Mouse (Mus musculus) kidney, embryonic 14.5 days (tissue): ENCODE measurements around the gene Emc9. TPM values are rescaled to one million over a fixed set of nuclear protein-coding genes. Genes with fewer than 3 reads are reported as not detected.

ENCODE experiments used
- ATAC-seq: fragments of 200-750 bp; cut with Nextera tagmentation; 2 replicates; pipeline ENCODE4 v1.8.0; 2017; ENCODE audit warnings: moderate number of reproducible peaks, mild to moderate bottlenecking, moderate TSS enrichment, moderate library complexity; ENCODE audit not compliant: low FRiP score, low TSS enrichment
- H3K27ac ChIP-seq: fragments of 300-500 bp; sonication (generic); 2 replicates; pipeline ENCODE4 v1.5.1; 2014; ENCODE audit warnings: low read depth, mild to moderate bottlenecking, low read length, moderate library complexity, mixed read lengths
- H3K27me3 ChIP-seq: fragments of 300-500 bp; sonication (generic); 2 replicates; pipeline ENCODE4 v1.6.1; 2014; ENCODE audit warnings: mild to moderate bottlenecking, low read length; ENCODE audit not compliant: control insufficient read depth, insufficient read depth
- H3K36me3 ChIP-seq: fragments of 300-500 bp; sonication (generic); 2 replicates; pipeline ENCODE4 v1.6.1; 2014; ENCODE audit warnings: low read length, mixed read lengths; ENCODE audit not compliant: control insufficient read depth, insufficient read depth
- H3K4me1 ChIP-seq: fragments of 300-500 bp; sonication (generic); 2 replicates; pipeline ENCODE4 v1.6.1; 2014; ENCODE audit warnings: low read length, mixed read lengths; ENCODE audit not compliant: control insufficient read depth, insufficient read depth
- H3K4me2 ChIP-seq: fragments of 300-500 bp; sonication (generic); replicated peaks from 2 replicates; pipeline ENCODE4 v1.6.1; 2014; ENCODE audit warnings: low read depth, mild to moderate bottlenecking, low read length
- H3K4me3 ChIP-seq: fragments of 300-500 bp; sonication (generic); 2 replicates; pipeline ENCODE4 v1.5.1; 2014; ENCODE audit warnings: mild to moderate bottlenecking, low read length
- H3K9ac ChIP-seq: fragments of 300-500 bp; sonication (generic); 2 replicates; pipeline ENCODE4 v1.6.1; 2014; ENCODE audit warnings: low read depth, mild to moderate bottlenecking, low read length, moderate library complexity
- H3K9me3 ChIP-seq: fragments of 300-500 bp; sonication (generic); 2 replicates; pipeline ENCODE4 v1.6.1; 2016; ENCODE audit warnings: low read length; ENCODE audit not compliant: control insufficient read depth
- WGBS: fragments of 180-500 bp; shearing (Covaris S2); extraction: QIAGEN DNeasy Blood & Tissue Kit; methylation state at CpG from one replicate; pipeline ENCODE4 v1.1.7; 2014; 5-methylcytosine and 5-hydroxymethylcytosine counted together
- polyA plus RNA-seq: library from polyadenylated mRNA; unstranded; fragments of >200 nt; fragmentation: Nextera tagmentation; extraction: Ambion mirVana; gene quantifications from 2 replicates; pipeline ENCODE4 v1.2.1, GENCODE M21; 2014

Emc9 gene
- polyA plus RNA-seq, 1 experiment from 2014 or later, result 5.6 TPM

DNA sequence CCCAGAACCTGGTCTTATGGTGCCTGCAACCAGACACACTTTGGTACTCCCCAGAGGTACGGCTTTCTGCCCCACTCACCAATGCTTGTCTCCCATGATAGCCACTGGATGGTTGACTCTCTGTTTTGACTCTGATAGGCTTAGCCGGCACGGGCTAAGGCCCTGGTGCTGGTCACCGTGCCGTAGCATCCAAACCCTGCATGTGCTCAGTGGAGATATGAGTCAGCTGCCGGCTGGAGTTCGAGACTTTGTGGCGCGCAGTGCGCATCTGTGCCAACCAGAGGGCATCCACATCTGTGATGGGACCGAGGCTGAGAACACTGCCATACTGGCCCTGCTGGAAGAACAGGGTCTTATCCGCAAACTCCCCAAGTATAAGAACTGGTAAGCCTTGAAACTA is 42.8 kb downstream of the Emc9 start:
- Histone ChIP-seq H3K9me3 (no peaks in the 10 kb centered on the region), H3K27ac (no peak overlapping the region), H3K27me3 (no peaks in the 10 kb centered on the region), H3K9ac (no peak overlapping the region), H3K36me3 (peaks cover 48% of the 10 kb centered on the region), H3K4me2 (no peak overlapping the region), H3K4me1 (peaks cover 11% of the 10 kb centered on the region), H3K4me3 (no peak overlapping the region)
- no peak for ATAC-seq
- 96% methylated on average over 12 of the region's 12 CpGs for WGBS

DNA sequence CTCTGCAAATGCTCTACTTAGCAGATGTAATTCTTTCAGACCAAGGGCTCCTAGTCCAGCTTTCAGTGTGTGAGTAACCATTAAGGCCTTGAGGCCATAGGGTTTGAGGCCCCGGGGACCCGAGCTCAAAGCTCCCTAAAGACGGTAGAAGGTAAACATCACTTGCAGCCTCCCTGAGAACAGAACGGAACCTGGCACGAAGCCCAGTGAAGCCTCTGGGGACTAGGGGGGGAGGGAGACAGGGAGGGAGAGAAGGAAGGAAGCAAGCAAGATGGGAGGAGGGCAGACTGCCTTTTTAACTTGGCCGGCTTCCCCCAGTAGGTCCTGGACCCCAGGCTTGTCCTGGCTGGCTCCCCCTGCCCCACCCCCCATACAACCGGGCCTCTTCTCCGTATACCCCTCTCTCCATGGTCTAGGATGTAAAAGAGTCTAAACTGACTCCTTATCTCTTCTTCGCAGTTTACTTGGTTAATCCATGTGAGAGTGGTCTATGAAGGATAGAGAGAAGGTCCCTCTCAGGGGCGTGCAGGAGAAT is 44.2 kb downstream of the Emc9 start:
- WGBS, result 5% methylated on average over 10 of the region's 10 CpGs
- peak; percentile 39 for ATAC-seq

DNA sequence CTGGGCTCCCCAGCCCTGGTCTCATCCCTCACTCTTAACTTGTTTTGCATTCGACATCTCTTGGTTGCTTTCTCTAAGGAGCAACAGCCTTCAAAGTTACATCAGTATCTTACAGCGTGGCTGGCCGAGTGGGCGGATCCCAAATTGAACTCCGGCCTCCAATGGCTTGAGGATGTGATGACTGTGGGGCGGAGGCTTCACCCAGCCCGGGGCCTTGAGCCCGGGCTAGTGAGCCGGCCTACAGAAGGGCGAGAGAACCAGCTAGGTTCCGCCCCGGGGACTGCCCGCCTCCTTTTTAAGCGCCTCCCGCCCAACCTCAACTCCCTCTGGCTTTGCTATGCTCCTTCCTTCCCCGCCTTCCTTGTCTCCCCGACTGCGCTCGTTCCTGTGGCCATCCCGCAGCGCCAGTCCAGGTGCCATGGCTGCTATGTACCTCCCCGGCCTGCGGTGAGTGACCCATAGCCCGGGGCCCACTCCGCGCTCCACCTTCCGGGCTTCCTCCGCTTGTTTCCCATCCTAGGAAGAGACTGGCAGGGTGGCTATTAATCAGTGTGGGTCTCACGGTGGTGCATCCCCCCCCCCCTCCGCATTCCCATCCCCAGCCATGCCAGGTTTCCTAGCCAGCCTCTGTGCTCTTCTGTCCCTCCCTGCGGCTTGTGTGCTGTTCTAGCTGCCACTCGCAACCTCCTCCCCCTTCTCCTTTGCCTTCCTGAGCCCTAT is 44.9 kb downstream of the Emc9 start, which contains the start of gene Pck2:
Pck2 (plus strand) TSS at position 200 of the 720 bp plus-strand sequence.
- Histone ChIP-seq H3K9me3 (no peaks in the 10 kb centered on the region), H3K4me2 (peak within 1 kb of the TSS; percentile 67), H3K27me3 (no peaks in the 10 kb centered on the region), H3K36me3 (peaks cover 27% of the 10 kb centered on the region), H3K4me1 (peaks cover 11% of the 10 kb centered on the region), H3K27ac (peak within 1 kb of the TSS; percentile 86), H3K9ac (peak within 1 kb of the TSS; percentile 70), H3K4me3 (peak within 1 kb of the TSS; percentile 68)
- peak; percentile 96 for ATAC-seq
- WGBS, result under 1% methylated on average over 32 of the region's 32 CpGs

More for the DNA sequence above, 44.2 kb downstream of the Emc9 start:
- peak overlapping the region; percentile 86 for H3K27ac ChIP-seq
- H3K36me3 ChIP-seq, result peaks cover 34% of the 10 kb centered on the region
- peak overlapping the region; percentile 67 for H3K4me2 ChIP-seq
- H3K27me3 ChIP-seq, result no peaks in the 10 kb centered on the region
- H3K4me1 ChIP-seq, result peaks cover 11% of the 10 kb centered on the region
- H3K9ac ChIP-seq, result peak overlapping the region; percentile 70
- H3K4me3 ChIP-seq, result peak overlapping the region; percentile 68
- H3K9me3 ChIP-seq, result no peaks in the 10 kb centered on the region

DNA sequence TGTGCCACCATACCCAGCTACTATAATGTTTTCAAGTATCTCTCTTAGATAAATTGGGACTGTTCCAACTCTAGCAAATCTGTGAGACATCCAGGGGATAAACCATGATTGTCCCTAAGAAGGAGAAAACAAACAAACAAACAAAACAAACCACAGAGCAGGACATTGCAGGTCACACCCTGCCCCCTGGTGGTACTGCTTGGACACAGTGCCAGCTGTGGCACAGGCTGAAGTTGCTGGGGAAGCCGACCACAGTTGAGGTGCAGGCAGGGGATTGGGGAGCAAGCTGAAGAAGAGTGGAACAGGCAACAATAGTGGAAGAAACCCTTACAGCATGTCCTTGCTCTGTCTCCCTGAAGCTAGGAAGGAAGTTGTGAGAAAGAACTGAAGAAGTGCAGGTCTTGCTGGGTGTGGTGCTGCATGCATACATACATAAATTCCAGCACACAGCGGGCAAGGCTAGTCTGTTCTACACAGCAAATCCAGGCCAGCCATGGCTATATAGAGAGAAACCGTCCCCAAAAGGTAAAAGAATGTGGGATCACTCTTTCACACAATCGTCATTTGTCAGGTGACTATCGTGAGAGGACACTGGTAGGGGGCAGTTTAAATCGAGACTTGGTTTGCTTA is 48.9 kb downstream of the Emc9 start:
- H3K4me2 ChIP-seq, result no peak overlapping the region
- no peak for ATAC-seq
- H3K27ac ChIP-seq, result no peak overlapping the region
- H3K9ac ChIP-seq, result no peak overlapping the region
- no peak overlapping the region for H3K4me3 ChIP-seq
- no peaks in the 10 kb centered on the region for H3K36me3 ChIP-seq
- H3K27me3 ChIP-seq, result no peaks in the 10 kb centered on the region
- H3K4me1 ChIP-seq, result peaks cover 8% of the 10 kb centered on the region
- no peaks in the 10 kb centered on the region for H3K9me3 ChIP-seq
- WGBS, result 53% methylated on average over 6 of the region's 6 CpGs

Other genes starting within 250 kb of the Emc9 start
- gene Dhrs4, start 106.5 kb downstream of the Emc9 start, polyA plus RNA-seq, result 60.2 and 96.4 TPM in 2 replicates
- gene Carmil3, start 94.7 kb downstream of the Emc9 start, polyA plus RNA-seq, result 3.0 and 3.8 TPM in 2 replicates
- gene Cpne6, start 74.9 kb downstream of the Emc9 start, polyA plus RNA-seq, result 0.18 TPM in 1 of 2 replicates, not detected in the other
- not detected in 2 replicates for gene Nrl, start 60.3 kb downstream of the Emc9 start, polyA plus RNA-seq
- 25.0 and 37.1 TPM in 2 replicates for gene Pck2, start 45.0 kb downstream of the Emc9 start, polyA plus RNA-seq
- 62.9 and 90.2 TPM in 2 replicates for gene Dcaf11, start 25.3 kb downstream of the Emc9 start, polyA plus RNA-seq
- 0.66 and 1.5 TPM in 2 replicates for gene A730061H03Rik, start 24.9 kb downstream of the Emc9 start, polyA plus RNA-seq
- gene Fitm1, start 9.7 kb downstream of the Emc9 start, polyA plus RNA-seq, result 0.96 and 1.0 TPM in 2 replicates
- gene Psme1, start 7.2 kb downstream of the Emc9 start, polyA plus RNA-seq, result 131 and 142 TPM in 2 replicates
- gene Psme2, start 5.8 kb upstream of the Emc9 start, polyA plus RNA-seq, result 224 and 286 TPM in 2 replicates
- gene Rnf31, start 6.4 kb upstream of the Emc9 start, polyA plus RNA-seq, result 12.4 and 17.7 TPM in 2 replicates
- gene Irf9, start 18.3 kb upstream of the Emc9 start, polyA plus RNA-seq, result 9.7 and 11.6 TPM in 2 replicates
- gene Rec8, start 32.7 kb upstream of the Emc9 start, polyA plus RNA-seq, result 17.5 and 25.1 TPM in 2 replicates
- 101 and 119 TPM in 2 replicates for gene Ipo4, start 50.7 kb upstream of the Emc9 start, polyA plus RNA-seq
- 3.4 TPM in 2 replicates for gene Gm49378, start 52.6 kb upstream of the Emc9 start, polyA plus RNA-seq
- gene Tm9sf1, start 58.5 kb upstream of the Emc9 start, polyA plus RNA-seq, result 76.3 and 117 TPM in 2 replicates
- 0.72 and 0.77 TPM in 2 replicates for gene Tssk4, start 64.9 kb upstream of the Emc9 start, polyA plus RNA-seq
- 52.0 and 52.7 TPM in 2 replicates for gene Mdp1, start 75.2 kb upstream of the Emc9 start, polyA plus RNA-seq
- gene Gmpr2, start 86.6 kb upstream of the Emc9 start, polyA plus RNA-seq, result 58.4 and 62.9 TPM in 2 replicates
- 586 and 744 TPM in 2 replicates for gene Nedd8, start 86.8 kb upstream of the Emc9 start, polyA plus RNA-seq
- 40.3 and 50.1 TPM in 2 replicates for gene Tinf2, start 96.5 kb upstream of the Emc9 start, polyA plus RNA-seq
- 0.67 and 1.2 TPM in 2 replicates for gene Tgm1, start 128.6 kb upstream of the Emc9 start, polyA plus RNA-seq
- 27.8 and 29.3 TPM in 2 replicates for gene Rabggta, start 137.0 kb upstream of the Emc9 start, polyA plus RNA-seq
- 75.2 and 82.3 TPM in 2 replicates for gene Dhrs1, start 160.4 kb upstream of the Emc9 start, polyA plus RNA-seq
- 43.3 and 44.0 TPM in 2 replicates for gene Nop9, start 160.4 kb upstream of the Emc9 start, polyA plus RNA-seq
- gene Cideb, start 173.2 kb upstream of the Emc9 start, polyA plus RNA-seq, result 2.9 and 3.6 TPM in 2 replicates
- 0.08 and 0.39 TPM in 2 replicates for gene Ltb4r2, start 176.1 kb upstream of the Emc9 start, polyA plus RNA-seq
- gene Ltb4r1, start 180.7 kb upstream of the Emc9 start, polyA plus RNA-seq, result 0.23 TPM in 1 of 2 replicates, not detected in the other
- 7.8 and 10.4 TPM in 2 replicates for gene Adcy4, start 198.8 kb upstream of the Emc9 start, polyA plus RNA-seq
- gene Ripk3, start 203.6 kb upstream of the Emc9 start, polyA plus RNA-seq, result 38.1 and 43.3 TPM in 2 replicates
- 26.3 and 33.8 TPM in 2 replicates for gene Nfatc4, start 237.8 kb upstream of the Emc9 start, polyA plus RNA-seq